ENCODE assay signal across 17 mouse cellular contexts in the genomic region with DNA sequence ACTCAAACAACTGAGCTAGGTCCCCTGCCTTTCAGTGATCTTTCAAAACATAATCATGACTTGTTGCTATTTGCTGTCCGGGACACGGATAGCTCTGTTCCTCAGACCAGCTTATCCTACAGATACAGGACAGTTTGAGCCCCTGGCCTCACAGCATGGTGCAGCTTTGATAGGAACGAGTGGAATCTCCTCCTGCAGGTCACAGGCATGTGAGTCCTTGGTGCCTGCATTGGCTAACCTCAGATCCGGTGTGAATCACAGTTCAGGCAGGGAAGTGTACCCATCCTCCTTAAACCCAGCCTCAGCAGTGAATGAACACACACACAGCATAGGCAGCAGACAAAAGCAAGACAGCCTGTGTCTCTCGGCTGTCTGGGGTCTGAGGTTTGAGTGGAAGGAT. TPM values are rescaled to one million over a fixed set of nuclear protein-coding genes. Genes with fewer than 3 reads are reported as not detected.
"Had no signal": no experiment of that assay in that cellular context is flagged by ENCODE, and none has a peak within 500 bp of the region (broad histone marks: within the 10 kb centered on the region; RNA-seq: fewer than 3 reads in every experiment).

No protein-coding gene starts in this region.

- H3K27me3 ChIP-seq: kidney, embryonic 15.5 days; limb, embryonic 15.5 days; liver, embryonic 12.5 days; lung, embryonic 15.5 days; midbrain, embryonic 15.5 days; neural tube, embryonic 12.5 days had no signal

- ATAC-seq: liver, embryonic 12.5 days; midbrain, embryonic 15.5 days had no signal

- H3K27ac ChIP-seq: kidney, embryonic 15.5 days; limb, embryonic 15.5 days; liver, embryonic 12.5 days; lung, embryonic 15.5 days; macrophage; midbrain, embryonic 15.5 days; neural tube, embryonic 12.5 days had no signal

- DNase-seq: kidney, adult 18-20 months; kidney, postnatal 14 days; layer of hippocampus, postnatal 36 days; lung, postnatal 14 days; retina, postnatal 1 day; right cerebral cortex, postnatal 25 days; thymus, postnatal 36 days had no signal

- H3K4me1 ChIP-seq: limb, embryonic 15.5 days; liver, embryonic 12.5 days; midbrain, embryonic 15.5 days; neural tube, embryonic 12.5 days had no signal

- H3K4me3 ChIP-seq: kidney, embryonic 15.5 days; limb, embryonic 15.5 days; liver, embryonic 12.5 days; lung, embryonic 15.5 days; megakaryocyte, embryonic 14.5 days; midbrain, embryonic 15.5 days; neural tube, embryonic 12.5 days had no signal

- H3K36me3 ChIP-seq: kidney, embryonic 15.5 days; limb, embryonic 15.5 days; liver, embryonic 12.5 days; lung, embryonic 15.5 days; midbrain, embryonic 15.5 days; neural tube, embryonic 12.5 days had no signal

RNA-seq across cellular contexts. Expression of gene Zfp37, which starts 50.5 kb away (rescaled TPM):
- total RNA-seq: monocyte, adult 5-6 weeks; neutrophil, adult 5-6 weeks had no signal
